Mouse (Mus musculus): Measurements from ENCODE around the gene Arhgap23. TPM values are rescaled to one million over a fixed set of nuclear protein-coding genes. Genes with fewer than 3 reads are reported as not detected.

Gene Arhgap23
- polyA plus RNA-seq, 1 experiment, result 77.2 TPM

GRCm38 (mm10) chr11:97532950-97533582, 117.7 kb downstream of the Arhgap23 start:
- Histone ChIP-seq H3K4me1 (ENCODE audit: control insufficient read depth, insufficient read depth, low read length) (peaks cover 54% of the 10 kb centered on the region), H3K4me3 (replicated peaks; ENCODE audit: insufficient read depth, low read depth, low read length) (peak overlapping the region; percentile 50), H3K27ac (ENCODE audit: insufficient read depth, low read length) (peak overlapping the region; percentile 89), H3K27me3 (ENCODE audit: control insufficient read depth, insufficient read depth, low read length) (no peaks in the 10 kb centered on the region)
- peak; percentile 69 to 73 for DNase-seq
- TF ChIP-seq POLR2A (IDR thresholded peaks at IDR 0.05; ENCODE audit: borderline replicate concordance, insufficient read depth, low read length) (peak; percentile 35; the same call in 1 of the 2 replicates), CTCF (IDR thresholded peaks at IDR 0.05; ENCODE audit: borderline replicate concordance, insufficient read depth, low read depth, low read length) (no peak)
- WGBS, result 5% methylated on average over 20 of the region's 20 CpGs

GRCm38 (mm10) chr11:97533653-97534052, 118.3 kb downstream of the Arhgap23 start:
- 10% methylated on average over 7 of the region's 7 CpGs for WGBS
- no peak for TF ChIP-seq CTCF (IDR thresholded peaks at IDR 0.05; ENCODE audit: borderline replicate concordance, insufficient read depth, low read depth, low read length)
- no peak for TF ChIP-seq POLR2A (IDR thresholded peaks at IDR 0.05; ENCODE audit: borderline replicate concordance, insufficient read depth, low read length)
- DNase-seq, result peak in 1 of 2 experiments; percentile 42
- no peaks in the 10 kb centered on the region for H3K27me3 ChIP-seq (ENCODE audit: control insufficient read depth, insufficient read depth, low read length)
- peak overlapping the region; percentile 96 for H3K27ac ChIP-seq (ENCODE audit: insufficient read depth, low read length)
- H3K4me3 ChIP-seq (replicated peaks; ENCODE audit: insufficient read depth, low read depth, low read length), result peak overlapping the region; percentile 44
- H3K4me1 ChIP-seq (ENCODE audit: control insufficient read depth, insufficient read depth, low read length), result peaks cover 51% of the 10 kb centered on the region

GRCm38 (mm10) chr11:97534442-97535307, 119.3 kb downstream of the Arhgap23 start:
- Histone ChIP-seq H3K27me3 (ENCODE audit: control insufficient read depth, insufficient read depth, low read length) (no peaks in the 10 kb centered on the region), H3K27ac (ENCODE audit: insufficient read depth, low read length) (peak overlapping the region; percentile 96), H3K4me1 (ENCODE audit: control insufficient read depth, insufficient read depth, low read length) (peaks cover 53% of the 10 kb centered on the region), H3K4me3 (replicated peaks; ENCODE audit: insufficient read depth, low read depth, low read length) (peak overlapping the region; percentile 54)
- TF ChIP-seq CTCF (IDR thresholded peaks at IDR 0.05; ENCODE audit: borderline replicate concordance, insufficient read depth, low read depth, low read length) (no peak), POLR2A (IDR thresholded peaks at IDR 0.05; ENCODE audit: borderline replicate concordance, insufficient read depth, low read length) (no peak)
- DNase-seq, result peak; percentile 69 to 81
- 6% methylated on average over 95 of the region's 95 CpGs for WGBS

- Histone ChIP-seq H3K27ac (ENCODE audit: insufficient read depth, low read length) (peak overlapping the region; percentile 96), H3K4me3 (replicated peaks; ENCODE audit: insufficient read depth, low read depth, low read length) (peak overlapping the region; percentile 54), H3K4me1 (ENCODE audit: control insufficient read depth, insufficient read depth, low read length) (peaks cover 50% of the 10 kb centered on the region), H3K27me3 (ENCODE audit: control insufficient read depth, insufficient read depth, low read length) (no peaks in the 10 kb centered on the region)
- no peak for DNase-seq
- TF ChIP-seq POLR2A (IDR thresholded peaks at IDR 0.05; ENCODE audit: borderline replicate concordance, insufficient read depth, low read length), result no peak
- TF ChIP-seq CTCF (IDR thresholded peaks at IDR 0.05; ENCODE audit: borderline replicate concordance, insufficient read depth, low read depth, low read length), result no peak
- 4% methylated on average over 5 of the region's 5 CpGs for WGBS
Observed at GRCm38 (mm10) chr11:97535308-97535630, 119.9 kb downstream of the Arhgap23 start.

GRCm38 (mm10) chr11:97535660-97536059, 120.3 kb downstream of the Arhgap23 start:
- peak; percentile 38 to 59 for DNase-seq
- TF ChIP-seq POLR2A (IDR thresholded peaks at IDR 0.05; ENCODE audit: borderline replicate concordance, insufficient read depth, low read length) (no peak), CTCF (IDR thresholded peaks at IDR 0.05; ENCODE audit: borderline replicate concordance, insufficient read depth, low read depth, low read length) (no peak)
- H3K27me3 ChIP-seq (ENCODE audit: control insufficient read depth, insufficient read depth, low read length), result no peaks in the 10 kb centered on the region
- WGBS, result 14% methylated on average over 5 of the region's 5 CpGs
- peak overlapping the region; percentile 96 for H3K27ac ChIP-seq (ENCODE audit: insufficient read depth, low read length)
- peaks cover 49% of the 10 kb centered on the region for H3K4me1 ChIP-seq (ENCODE audit: control insufficient read depth, insufficient read depth, low read length)
- H3K4me3 ChIP-seq (replicated peaks; ENCODE audit: insufficient read depth, low read depth, low read length), result peak overlapping the region; percentile 54

- H3K27ac ChIP-seq (ENCODE audit: insufficient read depth, low read length), result peak overlapping the region; percentile 96
- H3K4me1 ChIP-seq (ENCODE audit: control insufficient read depth, insufficient read depth, low read length), result peaks cover 49% of the 10 kb centered on the region
- TF ChIP-seq CTCF (IDR thresholded peaks at IDR 0.05; ENCODE audit: borderline replicate concordance, insufficient read depth, low read depth, low read length) (no peak), POLR2A (IDR thresholded peaks at IDR 0.05; ENCODE audit: borderline replicate concordance, insufficient read depth, low read length) (no peak)
- 6% methylated on average over 35 of the region's 35 CpGs for WGBS
- H3K27me3 ChIP-seq (ENCODE audit: control insufficient read depth, insufficient read depth, low read length), result no peaks in the 10 kb centered on the region
- H3K4me3 ChIP-seq (replicated peaks; ENCODE audit: insufficient read depth, low read depth, low read length), result peak overlapping the region; percentile 63
- peak in 1 of 2 experiments; percentile 68 for DNase-seq
Observed at GRCm38 (mm10) chr11:97536083-97536747, 120.9 kb downstream of the Arhgap23 start.

- peak overlapping the region; percentile 63 for H3K4me3 ChIP-seq (replicated peaks; ENCODE audit: insufficient read depth, low read depth, low read length)
- no peaks in the 10 kb centered on the region for H3K27me3 ChIP-seq (ENCODE audit: control insufficient read depth, insufficient read depth, low read length)
Observed at GRCm38 (mm10) chr11:97536835-97537579, 121.7 kb downstream of the Arhgap23 start.

More at GRCm38 (mm10) chr11:97536835-97537579, 121.7 kb downstream of the Arhgap23 start:
- Histone ChIP-seq H3K4me1 (ENCODE audit: control insufficient read depth, insufficient read depth, low read length) (peaks cover 51% of the 10 kb centered on the region), H3K27ac (ENCODE audit: insufficient read depth, low read length) (peak overlapping the region; percentile 96)
- 1% methylated on average over 36 of the region's 36 CpGs for WGBS
- peak; percentile 94 to 95 for DNase-seq
- peak; percentile 92 for TF ChIP-seq POLR2A (IDR thresholded peaks at IDR 0.05; ENCODE audit: borderline replicate concordance, insufficient read depth, low read length)
- peak; percentile 56; the same call in 1 of the 2 replicates for TF ChIP-seq CTCF (IDR thresholded peaks at IDR 0.05; ENCODE audit: borderline replicate concordance, insufficient read depth, low read depth, low read length)

Data from cerebellum, adult 2 months (tissue).